8 mouse cellular contexts compared by ENCODE assay signal in genomic region chr8:71486136-71486529, GRCm38 (mm10). TPM values are rescaled to one million over a fixed set of nuclear protein-coding genes. Genes with fewer than 3 reads are reported as not detected.
DNase-seq lines count a peak whose midpoint lies in the region; ATAC-seq and TF ChIP-seq lines count a peak whose summit lies in the region.

No protein-coding gene starts in this region.

- 0 out of 2 replicates have a peak overlapping the region, but pooled peaks have one; percentile 10 for H3K9ac ChIP-seq in lung, embryonic 15.5 days
- H3K9ac ChIP-seq in forebrain, embryonic 11.5 days (ENCODE audit: low read length) = peak overlapping the region; percentile 37
- no peak overlapping the region for H3K9ac ChIP-seq in limb, embryonic 13.5 days

- H3K27me3 ChIP-seq in lung, embryonic 15.5 days = no peaks in the 10 kb centered on the region
- no peaks in the 10 kb centered on the region for H3K27me3 ChIP-seq in forebrain, embryonic 11.5 days (ENCODE audit: control insufficient read depth, insufficient read depth, low read length)
- no peaks in the 10 kb centered on the region for H3K27me3 ChIP-seq in limb, embryonic 13.5 days

- no peak for ATAC-seq in lung, embryonic 15.5 days (ENCODE audit: borderline replicate concordance, extremely low read depth, low FRiP score, low TSS enrichment)
- ATAC-seq in forebrain, embryonic 11.5 days (replicated peaks; ENCODE audit: low FRiP score) = no peak
- ATAC-seq in limb, embryonic 13.5 days (ENCODE audit: low FRiP score, low read depth) = no peak

- peaks cover 8% of the 10 kb centered on the region; the same call in 1 of the 2 replicates for H3K36me3 ChIP-seq in lung, embryonic 15.5 days
- H3K36me3 ChIP-seq in forebrain, embryonic 11.5 days (ENCODE audit: control insufficient read depth, insufficient read depth, low read length) = no peaks in the 10 kb centered on the region; the same call in 1 of the 2 replicates
- peaks cover 43% of the 10 kb centered on the region for H3K36me3 ChIP-seq in limb, embryonic 13.5 days

- peak overlapping the region; percentile 89 for H3K27ac ChIP-seq in lung, embryonic 15.5 days
- no peak overlapping the region for H3K27ac ChIP-seq in forebrain, embryonic 11.5 days (ENCODE audit: low read depth, low read length)
- H3K27ac ChIP-seq in limb, embryonic 13.5 days = no peak overlapping the region; the same call in 1 of the 2 replicates
- peak overlapping the region; percentile 20; the same call in 1 of the 2 replicates for H3K27ac ChIP-seq in olfactory bulb, adult 2 months (ENCODE audit: insufficient read depth, low read depth, low read length)

- 3% methylated on average over 7 of the region's 7 CpGs for WGBS in lung, embryonic 15.5 days
- WGBS in forebrain, embryonic 11.5 days = 21% methylated on average over 7 of the region's 7 CpGs
- WGBS in limb, embryonic 13.5 days = 22% methylated on average over 7 of the region's 7 CpGs
- WGBS in olfactory bulb, adult 2 months = 5% methylated on average over 7 of the region's 7 CpGs

- no peak for DNase-seq in lung, postnatal 14 days
- DNase-seq in forebrain, embryonic 11.5 days (ENCODE audit: low spot score) = no peak
- DNase-seq in urinary bladder, adult 18-20 months (ENCODE audit: low spot score in 2 of 2) = no peak
- no peak for DNase-seq in embryo, embryonic 10 days (ENCODE audit: low spot score)
- DNase-seq in left cerebral cortex, adult 18-20 months (ENCODE audit: low spot score in 2 of 2) = no peak

- peak overlapping the region; percentile 95 for H3K4me2 ChIP-seq in lung, embryonic 15.5 days
- H3K4me2 ChIP-seq in forebrain, embryonic 11.5 days (ENCODE audit: low read depth, low read length, severe bottlenecking) = peak overlapping the region; percentile 26; the same call in 1 of the 2 replicates
- peak overlapping the region; percentile 93 for H3K4me2 ChIP-seq in limb, embryonic 13.5 days (replicated peaks)

- TF ChIP-seq POLR2A in olfactory bulb, adult 2 months (IDR thresholded peaks at IDR 0.05; ENCODE audit: insufficient read depth, low read depth, low read length) = no peak

- TF ChIP-seq CTCF in olfactory bulb, adult 2 months (IDR thresholded peaks at IDR 0.05; ENCODE audit: insufficient read depth, low read depth, low read length) = no peak

- peaks cover 34% of the 10 kb centered on the region for H3K4me1 ChIP-seq in lung, embryonic 15.5 days
- peaks cover 14% of the 10 kb centered on the region for H3K4me1 ChIP-seq in forebrain, embryonic 11.5 days (replicated peaks; ENCODE audit: control insufficient read depth, insufficient read depth, low read length)
- peaks cover 35% of the 10 kb centered on the region for H3K4me1 ChIP-seq in limb, embryonic 13.5 days
- H3K4me1 ChIP-seq in olfactory bulb, adult 2 months (ENCODE audit: control insufficient read depth, insufficient read depth, low read length) = peaks cover 22% of the 10 kb centered on the region

- H3K4me3 ChIP-seq in lung, embryonic 15.5 days = peak overlapping the region; percentile 88
- peak overlapping the region; percentile 92 for H3K4me3 ChIP-seq in forebrain, embryonic 11.5 days (ENCODE audit: low read depth, low read length)
- H3K4me3 ChIP-seq in limb, embryonic 13.5 days = peak overlapping the region; percentile 74
- peak overlapping the region; percentile 95 for H3K4me3 ChIP-seq in olfactory bulb, adult 2 months (ENCODE audit: insufficient read depth, low read depth, low read length)

- no peaks in the 10 kb centered on the region for H3K9me3 ChIP-seq in lung, embryonic 15.5 days
- H3K9me3 ChIP-seq in forebrain, embryonic 11.5 days (ENCODE audit: control insufficient read depth, low read length) = no peaks in the 10 kb centered on the region
- H3K9me3 ChIP-seq in limb, embryonic 13.5 days = no peaks in the 10 kb centered on the region

RNA-seq across cellular contexts. Expression of gene Ano8, which starts 0.4 kb away (rescaled TPM):
- polyA plus RNA-seq in lung, embryonic 15.5 days (2015; fragmentation: Nextera tagmentation; extraction: Ambion mirVana) = 1.6 and 1.9 TPM in 2 replicates
- 5.7 and 9.3 TPM in 2 replicates for polyA plus RNA-seq in forebrain, embryonic 11.5 days (2014; fragmentation: Nextera tagmentation; extraction: Ambion mirVana)
- polyA plus RNA-seq in limb, embryonic 13.5 days (2015; fragmentation: Nextera tagmentation; extraction: Ambion mirVana) = 1.5 and 1.7 TPM in 2 replicates
- polyA plus RNA-seq in olfactory bulb, adult 2 months (2012; ENCODE audit: insufficient read depth, insufficient read length, low replicate concordance, missing spikeins) = not detected in 2 replicates
- 10 to 100 TPM; 56.2 to 58.6 TPM for total RNA-seq in left cerebral cortex, adult 18-20 months (2021)

RNA-seq across cellular contexts. Expression of gene Gtpbp3, which starts 1.8 kb away (rescaled TPM):
- 16.3 and 19.1 TPM in 2 replicates for polyA plus RNA-seq in lung, embryonic 15.5 days (2015; fragmentation: Nextera tagmentation; extraction: Ambion mirVana)
- 7.9 and 10.8 TPM in 2 replicates for polyA plus RNA-seq in forebrain, embryonic 11.5 days (2014; fragmentation: Nextera tagmentation; extraction: Ambion mirVana)
- polyA plus RNA-seq in limb, embryonic 13.5 days (2015; fragmentation: Nextera tagmentation; extraction: Ambion mirVana) = 23.6 and 25.0 TPM in 2 replicates
- not detected in 2 replicates for polyA plus RNA-seq in olfactory bulb, adult 2 months (2012; ENCODE audit: insufficient read depth, insufficient read length, low replicate concordance, missing spikeins)
- total RNA-seq in left cerebral cortex, adult 18-20 months (2021) = 10 to 100 TPM; 29.3 to 36.7 TPM

RNA-seq across cellular contexts. Expression of gene Dda1, which starts 17.1 kb away (rescaled TPM):
- polyA plus RNA-seq in lung, embryonic 15.5 days (2015; fragmentation: Nextera tagmentation; extraction: Ambion mirVana) = 104 TPM in 2 replicates
- 133 and 146 TPM in 2 replicates for polyA plus RNA-seq in forebrain, embryonic 11.5 days (2014; fragmentation: Nextera tagmentation; extraction: Ambion mirVana)
- polyA plus RNA-seq in limb, embryonic 13.5 days (2015; fragmentation: Nextera tagmentation; extraction: Ambion mirVana) = 98.8 and 105 TPM in 2 replicates
- polyA plus RNA-seq in olfactory bulb, adult 2 months (2012; ENCODE audit: insufficient read depth, insufficient read length, low replicate concordance, missing spikeins) = not detected in 2 replicates
- 10 to 100 TPM; 76.7 to 86.1 TPM for total RNA-seq in left cerebral cortex, adult 18-20 months (2021)

RNA-seq across cellular contexts. Expression of gene Mrpl34, which starts 21.4 kb away (rescaled TPM):
- polyA plus RNA-seq in lung, embryonic 15.5 days (2015; fragmentation: Nextera tagmentation; extraction: Ambion mirVana) = 130 and 147 TPM in 2 replicates
- 186 TPM in 2 replicates for polyA plus RNA-seq in forebrain, embryonic 11.5 days (2014; fragmentation: Nextera tagmentation; extraction: Ambion mirVana)
- polyA plus RNA-seq in limb, embryonic 13.5 days (2015; fragmentation: Nextera tagmentation; extraction: Ambion mirVana) = 151 and 152 TPM in 2 replicates
- polyA plus RNA-seq in olfactory bulb, adult 2 months (2012; ENCODE audit: insufficient read depth, insufficient read length, low replicate concordance, missing spikeins) = not detected in 2 replicates
- 10 to 100 TPM; 58.6 to 61.4 TPM for total RNA-seq in left cerebral cortex, adult 18-20 months (2021)

RNA-seq across cellular contexts. Expression of gene Abhd8, which starts 22.7 kb away (rescaled TPM):
- 51.3 and 56.0 TPM in 2 replicates for polyA plus RNA-seq in lung, embryonic 15.5 days (2015; fragmentation: Nextera tagmentation; extraction: Ambion mirVana)
- polyA plus RNA-seq in forebrain, embryonic 11.5 days (2014; fragmentation: Nextera tagmentation; extraction: Ambion mirVana) = 76.6 and 76.7 TPM in 2 replicates
- polyA plus RNA-seq in limb, embryonic 13.5 days (2015; fragmentation: Nextera tagmentation; extraction: Ambion mirVana) = 75.2 and 75.7 TPM in 2 replicates
- not detected in 2 replicates for polyA plus RNA-seq in olfactory bulb, adult 2 months (2012; ENCODE audit: insufficient read depth, insufficient read length, low replicate concordance, missing spikeins)
- total RNA-seq in left cerebral cortex, adult 18-20 months (2021) = 100 to 1,000 TPM; 318 to 342 TPM

Comparison
In these comparisons a context has a peak if more than half of its experiments do, and no peak if none do; other contexts are left out.
1. H3K27ac ChIP-seq: peak in lung, embryonic 15.5 days (single experiment) and olfactory bulb, adult 2 months (single experiment); none in forebrain, embryonic 11.5 days (single experiment) and limb, embryonic 13.5 days (single experiment).
2. H3K4me2 ChIP-seq: peak in every context shown above with its lines; median percentile 95 in lung, embryonic 15.5 days; 93 in limb, embryonic 13.5 days; 26 in forebrain, embryonic 11.5 days.
3. Peak in every context shown above with its lines, with median percentiles within 50 percentile points of each other: H3K4me3 ChIP-seq.